Mouse (Mus musculus) myocyte (in vitro differentiated cells): Measurements from ENCODE around the gene Reep6. TPM values are rescaled to one million over a fixed set of nuclear protein-coding genes. Genes with fewer than 3 reads are reported as not detected.

Source experiments
- H3K27me3 ChIP-seq: one replicate; pipeline ENCODE4 v1.6.1; 2011; ENCODE audit not compliant: control insufficient read depth, insufficient read depth, insufficient read length
- H3K36me3 ChIP-seq: one replicate; pipeline ENCODE4 v1.6.1; 2011; ENCODE audit not compliant: control insufficient read depth, insufficient read depth
- H3K4me2 ChIP-seq: one replicate; pipeline ENCODE4 v1.6.1; 2011; ENCODE audit warnings: low read depth, control low read depth
- H3K4me3 ChIP-seq: one replicate; pipeline ENCODE4 v1.5.1; 2011; ENCODE audit warnings: mild to moderate bottlenecking, control low read depth, moderate library complexity
- H3K79me2 ChIP-seq: one replicate; pipeline ENCODE4 v1.6.1; 2011; ENCODE audit not compliant: control insufficient read depth, insufficient read depth
- H3ac ChIP-seq: one replicate; pipeline ENCODE4 v1.6.1; 2011; ENCODE audit not compliant: control insufficient read depth, insufficient read length
- CEBPB ChIP-seq: IDR thresholded peaks from 2 replicates; pipeline ENCODE4 v1.6.1; 2011; ENCODE audit warnings: mild to moderate bottlenecking, moderate library complexity; ENCODE audit not compliant: poor library complexity, insufficient read depth, severe bottlenecking
- E2F4 ChIP-seq: IDR thresholded peaks from one replicate; pipeline ENCODE4 v1.6.1; 2011; ENCODE audit warnings: mild to moderate bottlenecking, control low read depth, moderate library complexity; ENCODE audit not compliant: insufficient read depth
- MAX ChIP-seq: IDR thresholded peaks from one replicate; pipeline ENCODE4 v1.6.1; 2011; ENCODE audit warnings: low read depth, mild to moderate bottlenecking, control low read depth
- MYOD1 ChIP-seq, 3 experiments: IDR thresholded peaks; one replicate each; pipeline ENCODE4 v1.6.1; 2011; ENCODE audit warnings: control low read depth in 2 of 3, low read depth in 2 of 3, mild to moderate bottlenecking in 2 of 3, moderate library complexity in 1 of 3; ENCODE audit not compliant: insufficient read length in 2 of 3, control insufficient read depth in 1 of 3
- MYOG ChIP-seq, 3 experiments: IDR thresholded peaks; one replicate each; pipeline ENCODE4 v1.6.1; 2011; ENCODE audit warnings: control low read depth in 2 of 3, low read depth in 2 of 3, mild to moderate bottlenecking in 2 of 3; ENCODE audit not compliant: insufficient read length in 2 of 3, control insufficient read depth in 1 of 3, insufficient read depth in 1 of 3
- POLR2A ChIP-seq: IDR thresholded peaks from one replicate; pipeline ENCODE4 v1.6.1; 2011; ENCODE audit warnings: low read depth, mild to moderate bottlenecking, control low read depth, moderate library complexity; ENCODE audit not compliant: insufficient read length
- POLR2AphosphoS2 ChIP-seq: IDR thresholded peaks from one replicate; pipeline ENCODE4 v1.6.1; 2011; ENCODE audit warnings: low read depth, control low read depth; ENCODE audit not compliant: insufficient read length
- REST ChIP-seq: IDR thresholded peaks from one replicate; pipeline ENCODE4 v1.6.1; 2011; ENCODE audit warnings: mild to moderate bottlenecking, control low read depth, moderate library complexity; ENCODE audit not compliant: insufficient read depth, insufficient read length
- SRF ChIP-seq: IDR thresholded peaks from one replicate; pipeline ENCODE4 v1.6.1; 2011; ENCODE audit warnings: low read depth; ENCODE audit not compliant: control insufficient read depth, insufficient read length
- TCF12 ChIP-seq: IDR thresholded peaks from one replicate; pipeline ENCODE4 v1.6.1; 2011; ENCODE audit warnings: mild to moderate bottlenecking, control low read depth; ENCODE audit not compliant: poor library complexity, insufficient read depth, severe bottlenecking
- TCF3 ChIP-seq: IDR thresholded peaks from one replicate; pipeline ENCODE4 v1.6.1; 2011; ENCODE audit warnings: low read depth, control low read depth; ENCODE audit not compliant: insufficient read length
- USF1 ChIP-seq: IDR thresholded peaks from one replicate; pipeline ENCODE4 v1.6.1; 2011; ENCODE audit warnings: low read depth, mild to moderate bottlenecking, control low read depth, moderate library complexity
- polyA plus RNA-seq: library from polyadenylated mRNA; unstranded; fragments of >200 nt; fragmentation: generic; extraction: Trizol; gene quantifications from one replicate; pipeline ENCODE4 v1.2.1, GENCODE M21; 2012; ENCODE audit warnings: missing spikeins

Reep6 gene
- polyA plus RNA-seq, 1 experiment = 25.7 TPM

GRCm38 (mm10) chr10:80298571-80299281 is 31.0 kb upstream of the Reep6 start:
- Histone ChIP-seq H3K36me3 (peaks cover 16% of the 10 kb centered on the region), H3K27me3 (peaks cover 27% of the 10 kb centered on the region), H3K79me2 (peaks cover under 1% of the 10 kb centered on the region), H3K4me3 (no peak overlapping the region), H3ac (no peak overlapping the region), H3K4me2 (no peak overlapping the region)
- TF ChIP-seq REST (no peak), CEBPB (no peak), TCF3 (no peak), MYOD1 (IDR thresholded peaks at IDR 0.05; ENCODE audit: control insufficient read depth in 1 of 3, insufficient read length in 2 of 3, low read depth in 2 of 3) (no peak), USF1 (no peak), MAX (no peak), POLR2A (no peak), E2F4 (no peak), SRF (no peak), MYOG (IDR thresholded peaks at IDR 0.05; ENCODE audit: control insufficient read depth in 1 of 3, insufficient read depth in 1 of 3, insufficient read length in 2 of 3, low read depth in 2 of 3) (no peak), POLR2AphosphoS2 (no peak), TCF12 (no peak)

GRCm38 (mm10) chr10:80299301-80299700 is 30.5 kb upstream of the Reep6 start:
- Histone ChIP-seq H3K79me2 (no peaks in the 10 kb centered on the region), H3K4me3 (no peak overlapping the region), H3K36me3 (peaks cover 10% of the 10 kb centered on the region), H3ac (no peak overlapping the region), H3K27me3 (peaks cover 27% of the 10 kb centered on the region), H3K4me2 (no peak overlapping the region)
- TF ChIP-seq POLR2AphosphoS2 (no peak), CEBPB (no peak), USF1 (no peak), MYOG (IDR thresholded peaks at IDR 0.05; ENCODE audit: control insufficient read depth in 1 of 3, insufficient read depth in 1 of 3, insufficient read length in 2 of 3, low read depth in 2 of 3) (no peak), TCF12 (no peak), E2F4 (no peak)

DNA sequence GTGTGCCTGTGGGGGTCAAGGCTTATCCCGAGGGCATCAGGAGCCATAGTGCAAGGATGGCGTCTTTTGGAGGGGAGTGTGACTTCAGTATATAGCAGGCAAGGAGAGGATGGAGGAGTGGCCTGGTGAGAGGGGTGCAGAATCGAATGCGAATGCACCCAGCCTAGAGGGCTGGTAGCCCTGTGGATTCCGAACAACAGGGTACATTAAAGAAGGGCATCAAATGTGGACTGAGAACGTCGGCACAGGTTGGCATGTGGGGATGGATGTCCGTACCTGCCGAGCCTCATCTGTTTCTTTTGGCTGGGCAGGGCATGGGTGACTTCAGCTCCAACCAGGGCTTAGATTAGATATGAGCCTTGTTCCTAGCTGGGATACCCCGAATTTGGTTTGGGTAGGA is 29.9 kb upstream of the Reep6 start:
- peaks cover 31% of the 10 kb centered on the region for H3K27me3 ChIP-seq
- TF ChIP-seq POLR2A = no peak
- TF ChIP-seq TCF12 = no peak
- TF ChIP-seq TCF3 = no peak
- no peak for TF ChIP-seq MAX
- no peak for TF ChIP-seq REST
- no peak for TF ChIP-seq SRF
- TF ChIP-seq MYOG (IDR thresholded peaks at IDR 0.05; ENCODE audit: control insufficient read depth in 1 of 3, insufficient read depth in 1 of 3, insufficient read length in 2 of 3, low read depth in 2 of 3) = no peak
- TF ChIP-seq MYOD1 (IDR thresholded peaks at IDR 0.05; ENCODE audit: control insufficient read depth in 1 of 3, insufficient read length in 2 of 3, low read depth in 2 of 3) = no peak
- no peak overlapping the region for H3K4me2 ChIP-seq

DNA sequence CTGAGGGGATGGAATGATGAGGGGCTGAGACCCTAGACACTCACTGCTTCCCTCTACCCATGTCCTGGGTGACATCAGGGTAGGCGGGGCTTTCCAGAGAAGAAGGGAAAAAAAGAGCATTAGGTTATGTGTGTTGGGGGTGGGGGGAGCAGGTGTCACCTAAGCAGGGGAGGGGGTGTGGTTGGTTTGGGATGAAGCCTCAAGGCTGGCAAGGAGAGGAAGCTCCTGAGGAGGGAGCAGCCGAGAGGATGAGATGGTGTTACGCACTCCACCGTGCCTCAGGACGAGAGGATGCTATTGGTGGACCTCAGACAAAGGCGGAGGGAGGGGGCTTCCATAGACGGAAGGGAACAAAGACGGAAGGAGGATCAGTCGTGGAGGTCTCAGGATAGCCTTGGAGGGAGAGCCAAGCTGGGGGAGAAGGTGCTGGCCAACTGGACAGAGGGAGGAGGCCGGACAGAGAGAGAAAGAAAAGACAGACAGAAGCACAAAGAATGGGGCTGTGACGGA is 29.0 kb upstream of the Reep6 start:
- H3K27me3 ChIP-seq = peaks cover 40% of the 10 kb centered on the region
- no peak for TF ChIP-seq POLR2AphosphoS2
- TF ChIP-seq MAX = no peak
- no peak for TF ChIP-seq POLR2A
- no peak for TF ChIP-seq MYOG (IDR thresholded peaks at IDR 0.05; ENCODE audit: control insufficient read depth in 1 of 3, insufficient read depth in 1 of 3, insufficient read length in 2 of 3, low read depth in 2 of 3)
- no peak for TF ChIP-seq TCF12
- no peak for TF ChIP-seq SRF
- TF ChIP-seq USF1 = no peak
- TF ChIP-seq E2F4 = no peak
- TF ChIP-seq REST = no peak
- no peak overlapping the region for H3K4me2 ChIP-seq
- H3K4me3 ChIP-seq = no peak overlapping the region
- H3ac ChIP-seq = no peak overlapping the region
- no peaks in the 10 kb centered on the region for H3K79me2 ChIP-seq
- no peaks in the 10 kb centered on the region for H3K36me3 ChIP-seq

More for the DNA sequence above, 29.9 kb upstream of the Reep6 start:
- Histone ChIP-seq H3K4me3 (no peak overlapping the region), H3K36me3 (peaks cover 5% of the 10 kb centered on the region), H3K79me2 (no peaks in the 10 kb centered on the region), H3ac (no peak overlapping the region)
